Mouse (Mus musculus) G1E (cell line): ENCODE results near the gene Igll1.
A peak's percentile ranks its signal among the peaks of the same experiment; 100 is the strongest.

Experiments
- CTCF ChIP-seq: IDR thresholded peaks from 2 replicates; pipeline ENCODE4 v1.5.1; 2012; ENCODE audit warnings: low read depth, low read length, inconsistent platforms, mixed read lengths
- GATA1 ChIP-seq: IDR thresholded peaks from 2 replicates; pipeline ENCODE4 v1.6.1; 2012; ENCODE audit warnings: borderline replicate concordance, low read length, inconsistent platforms, mixed read lengths
- POLR2AphosphoS5 ChIP-seq: IDR thresholded peaks from 2 replicates; pipeline ENCODE4 v1.6.1; 2012; ENCODE audit warnings: low read depth, low read length, inconsistent platforms; ENCODE audit not compliant: insufficient replicate concordance
- TAL1 ChIP-seq: conservative IDR thresholded peaks from 2 replicates; pipeline ENCODE4 v1.6.1; 2012; ENCODE audit warnings: low read depth, low read length, inconsistent platforms, mixed read lengths

- TF ChIP-seq GATA1 (no peak), CTCF (no peak), POLR2AphosphoS5 (no peak), TAL1 (peak; percentile 26)
Observed at GRCm38 (mm10) chr16:16870617-16871331, 7.0 kb upstream of the Igll1 start, which contains the start of the genes Top3b and Vpreb1.
